Mouse (Mus musculus): ENCODE measurements at regions not wholly inside any gene's neighbourhood (a gene's known extent, or its start where the extent isn't known, plus 50 kb on each side); places are given as distances from the start of the nearest gene placed in this dataset.

GRCm38 (mm10) chr10:96362211-96362610 lies 225.8 kb downstream of the Gm5426 start:
- H3K27ac ChIP-seq (ENCODE audit: control insufficient read depth, low read depth, low read length) = no peak overlapping the region
- TF ChIP-seq MYB (IDR thresholded peaks at IDR 0.05; ENCODE audit: low read depth, low read length) (no peak), USF2 (IDR thresholded peaks at IDR 0.05; ENCODE audit: borderline replicate concordance in 1 of 2, insufficient read depth in 1 of 2, low read depth in 1 of 2, low read length in 2 of 2) (no peak), USF1 (IDR thresholded peaks at IDR 0.05; ENCODE audit: low read depth, low read length) (no peak), MEF2A (IDR thresholded peaks at IDR 0.05; ENCODE audit: extremely low read depth, insufficient replicate concordance, low read depth, low read length, poor library complexity, severe bottlenecking) (no peak), MAZ (IDR thresholded peaks at IDR 0.05; ENCODE audit: low read depth, low read length) (no peak), NRF1 (IDR thresholded peaks at IDR 0.05; ENCODE audit: insufficient read depth, low read depth, low read length, poor library complexity, severe bottlenecking) (no peak), TAL1 (IDR thresholded peaks at IDR 0.05; ENCODE audit: low read length) (no peak), MAX (IDR thresholded peaks at IDR 0.05; ENCODE audit: low read length) (no peak), RCOR1 (IDR thresholded peaks at IDR 0.05; ENCODE audit: low read depth, low read length) (no peak), E2F4 (IDR thresholded peaks at IDR 0.05; ENCODE audit: borderline replicate concordance, low read depth, low read length) (no peak), UBTF (IDR thresholded peaks at IDR 0.05; ENCODE audit: borderline replicate concordance, insufficient read depth, low read depth, low read length) (no peak), ZKSCAN1 (IDR thresholded peaks at IDR 0.05; ENCODE audit: low read depth, low read length) (no peak), ZNF384 (IDR thresholded peaks at IDR 0.05; ENCODE audit: low read depth, low read length) (no peak), MXI1 (IDR thresholded peaks at IDR 0.05; ENCODE audit: low read depth, low read length) (no peak), ETS1 (IDR thresholded peaks at IDR 0.05; ENCODE audit: low read depth, low read length) (no peak), NELFE (IDR thresholded peaks at IDR 0.05; ENCODE audit: low read depth, low read length) (no peak)
- H3K9ac ChIP-seq (ENCODE audit: control insufficient read depth, low read depth, low read length, poor library complexity, severe bottlenecking) = no peak overlapping the region
- H3K9me3 ChIP-seq (replicated peaks; ENCODE audit: insufficient read depth, low read length) = no peaks in the 10 kb centered on the region
- DNase-seq (ENCODE audit: low read depth, low spot score) = no peak
- H3K4me1 ChIP-seq (ENCODE audit: control insufficient read depth in 1 of 2, insufficient read depth in 2 of 2, low read length in 2 of 2) = no peaks in the 10 kb centered on the region
- H3K36me3 ChIP-seq (ENCODE audit: control insufficient read depth in 1 of 2, insufficient read depth in 2 of 2, low read length in 2 of 2) = no peaks in the 10 kb centered on the region
- no peaks in the 10 kb centered on the region for H3K79me2 ChIP-seq (ENCODE audit: control insufficient read depth, insufficient read depth, low read length, poor library complexity)
- H3K27me3 ChIP-seq (ENCODE audit: control insufficient read depth in 1 of 2, insufficient read depth in 2 of 2, low read length in 2 of 2) = no peaks in the 10 kb centered on the region
- H3K4me3 ChIP-seq (ENCODE audit: control insufficient read depth in 1 of 2, insufficient read depth in 1 of 2, low read depth in 2 of 2, low read length in 2 of 2) = no peak overlapping the region

- no peak for TF ChIP-seq MYC (IDR thresholded peaks at IDR 0.05; ENCODE audit: low read depth, low read length)
- TF ChIP-seq MAX (IDR thresholded peaks at IDR 0.05; ENCODE audit: low read length) = no peak
- no peak for TF ChIP-seq EP300 (IDR thresholded peaks at IDR 0.05; ENCODE audit: low read depth in 1 of 2, low read length in 2 of 2)
- no peak for TF ChIP-seq BHLHE40 (IDR thresholded peaks at IDR 0.05; ENCODE audit: borderline replicate concordance, low read depth, low read length)
- no peak for TF ChIP-seq CHD1 (IDR thresholded peaks at IDR 0.05; ENCODE audit: low read depth, low read length)
- TF ChIP-seq ZNF384 (IDR thresholded peaks at IDR 0.05; ENCODE audit: low read depth, low read length) = no peak
- no peak for TF ChIP-seq HCFC1 (IDR thresholded peaks at IDR 0.05; ENCODE audit: low read depth, low read length)
- TF ChIP-seq ETS1 (IDR thresholded peaks at IDR 0.05; ENCODE audit: low read depth, low read length) = no peak
- TF ChIP-seq MEF2A (IDR thresholded peaks at IDR 0.05; ENCODE audit: extremely low read depth, insufficient replicate concordance, low read depth, low read length, poor library complexity, severe bottlenecking) = no peak
- TF ChIP-seq TBP (IDR thresholded peaks at IDR 0.05; ENCODE audit: low read depth, low read length) = no peak
- TF ChIP-seq TAL1 (IDR thresholded peaks at IDR 0.05; ENCODE audit: low read length) = no peak
- TF ChIP-seq CHD2 (IDR thresholded peaks at IDR 0.05; ENCODE audit: low read length) = no peak
- TF ChIP-seq GABPA (IDR thresholded peaks at IDR 0.05; ENCODE audit: low read depth, low read length) = no peak
- no peak for TF ChIP-seq RAD21 (IDR thresholded peaks at IDR 0.05; ENCODE audit: low read depth, low read length)
- TF ChIP-seq UBTF (IDR thresholded peaks at IDR 0.05; ENCODE audit: borderline replicate concordance, insufficient read depth, low read depth, low read length) = no peak
- TF ChIP-seq TCF12 (IDR thresholded peaks at IDR 0.05; ENCODE audit: low read depth, low read length) = no peak
- no peak for TF ChIP-seq MAZ (IDR thresholded peaks at IDR 0.05; ENCODE audit: low read depth, low read length)
- no peak for DNase-seq (ENCODE audit: low read depth, low spot score)
- H3K9ac ChIP-seq (ENCODE audit: control insufficient read depth, low read depth, low read length, poor library complexity, severe bottlenecking) = no peak overlapping the region
Measured at GRCm38 (mm10) chr10:96363867-96364266, 227.5 kb downstream of the Gm5426 start.

More at GRCm38 (mm10) chr10:96363867-96364266, 227.5 kb downstream of the Gm5426 start:
- H3K27ac ChIP-seq (ENCODE audit: control insufficient read depth, low read depth, low read length) = no peak overlapping the region
- H3K4me1 ChIP-seq (ENCODE audit: control insufficient read depth in 1 of 2, insufficient read depth in 2 of 2, low read length in 2 of 2) = no peaks in the 10 kb centered on the region
- H3K27me3 ChIP-seq (ENCODE audit: control insufficient read depth in 1 of 2, insufficient read depth in 2 of 2, low read length in 2 of 2) = no peaks in the 10 kb centered on the region
- no peaks in the 10 kb centered on the region for H3K9me3 ChIP-seq (replicated peaks; ENCODE audit: insufficient read depth, low read length)
- H3K36me3 ChIP-seq (ENCODE audit: control insufficient read depth in 1 of 2, insufficient read depth in 2 of 2, low read length in 2 of 2) = no peaks in the 10 kb centered on the region
- no peak overlapping the region for H3K4me3 ChIP-seq (ENCODE audit: control insufficient read depth in 1 of 2, insufficient read depth in 1 of 2, low read depth in 2 of 2, low read length in 2 of 2)
- no peaks in the 10 kb centered on the region for H3K79me2 ChIP-seq (ENCODE audit: control insufficient read depth, insufficient read depth, low read length, poor library complexity)
